Mouse (Mus musculus) adrenal gland, adult 8-10 months (tissue): ENCODE data around the gene Hipk4. TPM values are rescaled to one million over a fixed set of nuclear protein-coding genes. Genes with fewer than 3 reads are reported as not detected.
"Not testable (repeated sequence)": the region's sequence is repeated elsewhere in the genome, so short reads cannot be mapped to it uniquely, and the experiment has no call there.

Experiments
- DNase-seq: peaks from one replicate; pipeline ENCODE4 v3.0.0; 2022
- total RNA-seq, 4 experiments: library from RNA; stranded (reverse); gene quantifications; 2 replicates each; pipeline ENCODE4 v1.2.4; 2022

Hipk4 gene
- total RNA-seq, 4 experiments from 2014 or later: 0.23 to 1.1 (median 0.61) TPM

- DNase-seq: not testable (repeated sequence)
Observed at GRCm38 (mm10) chr7:27494659-27495367, 28.3 kb upstream of the Hipk4 start.

- no peak for DNase-seq
Observed at GRCm38 (mm10) chr7:27499036-27499435, 24.0 kb upstream of the Hipk4 start, which contains the start of gene Prx. Prx (plus strand) TSS chr7:27499324.

- DNase-seq: no peak
Observed at GRCm38 (mm10) chr7:27501620-27502019, 21.4 kb upstream of the Hipk4 start.

GRCm38 (mm10) chr7:27506765-27507370 is 16.2 kb upstream of the Hipk4 start:
- DNase-seq: no peak

GRCm38 (mm10) chr7:27507711-27508647 is 15.1 kb upstream of the Hipk4 start:
- peak; percentile 98 for DNase-seq

GRCm38 (mm10) chr7:27508648-27509005 is 14.4 kb upstream of the Hipk4 start:
- peak; percentile 73 for DNase-seq

GRCm38 (mm10) chr7:27510809-27511208 is 12.3 kb upstream of the Hipk4 start:
- DNase-seq: no peak

GRCm38 (mm10) chr7:27514961-27515360 is 8.1 kb upstream of the Hipk4 start:
- no peak for DNase-seq

- no peak for DNase-seq
Observed at GRCm38 (mm10) chr7:27518314-27518713, 4.8 kb upstream of the Hipk4 start.

- DNase-seq: no peak
Observed at GRCm38 (mm10) chr7:27520104-27520503, 3.0 kb upstream of the Hipk4 start.

GRCm38 (mm10) chr7:27520599-27520998 is 2.5 kb upstream of the Hipk4 start:
- DNase-seq: no peak

GRCm38 (mm10) chr7:27523805-27524204 is 738 bp downstream of the Hipk4 start:
- DNase-seq: no peak

- DNase-seq: peak; percentile 58
Observed at GRCm38 (mm10) chr7:27526039-27526827, 3.2 kb downstream of the Hipk4 start.

- DNase-seq: no peak
Observed at GRCm38 (mm10) chr7:27529070-27529469, 6.0 kb downstream of the Hipk4 start.

- no peak for DNase-seq
Observed at GRCm38 (mm10) chr7:27530937-27531336, 7.9 kb downstream of the Hipk4 start.

GRCm38 (mm10) chr7:27531707-27532106 is 8.6 kb downstream of the Hipk4 start:
- DNase-seq: no peak

- no peak for DNase-seq
Observed at GRCm38 (mm10) chr7:27532480-27533050, 9.5 kb downstream of the Hipk4 start.

- no peak for DNase-seq
Observed at GRCm38 (mm10) chr7:27535386-27535785, 12.3 kb downstream of the Hipk4 start.

- no peak for DNase-seq
Observed at GRCm38 (mm10) chr7:27536618-27537017, 13.6 kb downstream of the Hipk4 start.

- DNase-seq: no peak
Observed at GRCm38 (mm10) chr7:27537998-27538397, 14.9 kb downstream of the Hipk4 start.

- DNase-seq: no peak
Observed at GRCm38 (mm10) chr7:27538797-27539196, 15.7 kb downstream of the Hipk4 start.

- no peak for DNase-seq
Observed at GRCm38 (mm10) chr7:27540521-27540920, 17.5 kb downstream of the Hipk4 start.
